In the genomic region with DNA sequence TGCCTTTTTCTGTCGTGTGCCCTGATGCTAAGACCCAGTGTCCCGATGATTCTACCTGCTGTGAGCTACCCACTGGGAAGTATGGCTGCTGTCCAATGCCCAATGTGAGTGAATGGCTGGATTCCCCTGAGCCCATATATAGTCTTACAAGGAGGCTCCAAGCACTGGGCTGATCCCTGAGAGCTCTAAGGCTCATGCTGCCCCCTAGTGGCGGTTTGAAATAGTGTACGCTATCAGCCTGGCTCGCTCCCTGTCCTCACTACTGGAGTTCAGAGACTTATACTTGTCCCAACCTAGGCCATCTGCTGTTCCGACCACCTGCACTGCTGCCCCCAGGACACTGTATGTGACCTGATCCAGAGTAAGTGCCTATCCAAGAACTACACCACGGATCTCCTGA, we compare ENCODE assay signal across 8 mouse cellular contexts. TPM values are rescaled to one million over a fixed set of nuclear protein-coding genes. Genes with fewer than 3 reads are reported as not detected.
DNase-seq lines count a peak whose midpoint lies in the region; ATAC-seq and TF ChIP-seq lines count a peak whose summit lies in the region.

No protein-coding gene starts in this region.

- WGBS in heart, adult 2 months: 14% methylated on average over 7 of the region's 7 CpGs
- 10% methylated on average over 7 of the region's 7 CpGs for WGBS in liver, embryonic 13.5 days (ENCODE audit: insufficient replicate concordance)
- 10% methylated on average over 7 of the region's 7 CpGs for WGBS in neural tube, embryonic 12.5 days
- WGBS in stomach, embryonic 15.5 days: 14% methylated on average over 7 of the region's 7 CpGs

- H3K4me3 ChIP-seq in heart, adult 2 months: no peak overlapping the region
- H3K4me3 ChIP-seq in liver, embryonic 13.5 days (replicated peaks): no peak overlapping the region
- H3K4me3 ChIP-seq in neural tube, embryonic 12.5 days: no peak overlapping the region
- no peak overlapping the region for H3K4me3 ChIP-seq in stomach, embryonic 15.5 days (replicated peaks)

- H3K79me2 ChIP-seq in heart, adult 2 months (replicated peaks; ENCODE audit: control insufficient read depth, insufficient read depth, low read length): no peaks in the 10 kb centered on the region

- intact Hi-C loops in heart, adult 2 months (cut with DNase I): no loop called here

- DNase-seq in urinary bladder, adult 18-20 months (ENCODE audit: low spot score in 2 of 2): peak; percentile 60 to 77
- no peak for DNase-seq in urinary bladder, postnatal 10 days (ENCODE audit: low spot score)
- DNase-seq in embryo, embryonic 11 days: peak; percentile 93
- DNase-seq in heart, adult 2 months: peak; percentile 84 to 86
- DNase-seq in kidney, postnatal 14 days: peak; percentile 89
- peak; percentile 69 for DNase-seq in liver, embryonic 13.5 days

- TF ChIP-seq CTCF in heart, adult 2 months (IDR thresholded peaks at IDR 0.05): peak; percentile 97

- no peak overlapping the region for H3K9ac ChIP-seq in heart, adult 2 months (ENCODE audit: low read depth, low read length)
- H3K9ac ChIP-seq in liver, embryonic 13.5 days: no peak overlapping the region
- no peak overlapping the region for H3K9ac ChIP-seq in neural tube, embryonic 12.5 days
- H3K9ac ChIP-seq in stomach, embryonic 15.5 days: no peak overlapping the region

- H3K9me3 ChIP-seq in liver, embryonic 13.5 days (replicated peaks): no peaks in the 10 kb centered on the region
- no peaks in the 10 kb centered on the region for H3K9me3 ChIP-seq in neural tube, embryonic 12.5 days
- H3K9me3 ChIP-seq in stomach, embryonic 15.5 days: no peaks in the 10 kb centered on the region

- TF ChIP-seq EP300 in heart, adult 2 months (IDR thresholded peaks at IDR 0.05; ENCODE audit: insufficient read depth, low read depth, low read length): peak; percentile 91

- TF ChIP-seq POLR2A in heart, adult 2 months (IDR thresholded peaks at IDR 0.05; ENCODE audit: insufficient read depth, low read depth, low read length): no peak

- peaks cover 13% of the 10 kb centered on the region for H3K4me1 ChIP-seq in heart, adult 2 months (ENCODE audit: control insufficient read depth, insufficient read depth, low read length)
- peaks cover 48% of the 10 kb centered on the region for H3K4me1 ChIP-seq in liver, embryonic 13.5 days (replicated peaks)
- peaks cover 52% of the 10 kb centered on the region for H3K4me1 ChIP-seq in neural tube, embryonic 12.5 days
- H3K4me1 ChIP-seq in stomach, embryonic 15.5 days: peaks cover 35% of the 10 kb centered on the region

- H3K36me3 ChIP-seq in heart, adult 2 months (ENCODE audit: control insufficient read depth, insufficient read depth, low read length): no peaks in the 10 kb centered on the region
- H3K36me3 ChIP-seq in liver, embryonic 13.5 days: peaks cover 10% of the 10 kb centered on the region; the same call in 1 of the 2 replicates
- peaks cover 37% of the 10 kb centered on the region for H3K36me3 ChIP-seq in neural tube, embryonic 12.5 days
- H3K36me3 ChIP-seq in stomach, embryonic 15.5 days: peaks cover 17% of the 10 kb centered on the region

- H3K4me2 ChIP-seq in liver, embryonic 13.5 days: no peak overlapping the region
- no peak overlapping the region for H3K4me2 ChIP-seq in neural tube, embryonic 12.5 days (replicated peaks)
- H3K4me2 ChIP-seq in stomach, embryonic 15.5 days: no peak overlapping the region

- no peaks in the 10 kb centered on the region for H3K27me3 ChIP-seq in heart, adult 2 months (ENCODE audit: control insufficient read depth, insufficient read depth, low read length)
- peaks cover 48% of the 10 kb centered on the region for H3K27me3 ChIP-seq in liver, embryonic 13.5 days
- H3K27me3 ChIP-seq in neural tube, embryonic 12.5 days (replicated peaks): peaks cover 4% of the 10 kb centered on the region
- no peaks in the 10 kb centered on the region for H3K27me3 ChIP-seq in stomach, embryonic 15.5 days (replicated peaks)

- peak; percentile 41 for ATAC-seq in liver, embryonic 13.5 days (ENCODE audit: low read depth)
- 0 out of 2 replicates have a peak, but pooled peaks have one; percentile 0 for ATAC-seq in neural tube, embryonic 12.5 days (ENCODE audit: low FRiP score, low read depth)
- peak; percentile 29; the same call in 1 of the 2 replicates for ATAC-seq in stomach, embryonic 15.5 days (ENCODE audit: insufficient read depth, low FRiP score, low read depth)

- H3K27ac ChIP-seq in heart, adult 2 months: peak overlapping the region; percentile 80; the same call in 1 of the 2 replicates
- H3K27ac ChIP-seq in liver, embryonic 13.5 days: no peak overlapping the region
- no peak overlapping the region for H3K27ac ChIP-seq in neural tube, embryonic 12.5 days
- H3K27ac ChIP-seq in stomach, embryonic 15.5 days: no peak overlapping the region

RNA-seq across cellular contexts. Expression of gene Grn, which starts 4.3 kb away (rescaled TPM):
- total RNA-seq in heart, adult 2 months (2021): 10 to 100 TPM; 83.4 to 86.9 TPM
- 118 and 119 TPM in 2 replicates for polyA plus RNA-seq in heart, adult 2 months (2012; rRNA removed)
- 59.5 and 63.3 TPM in 2 replicates for polyA plus RNA-seq in liver, embryonic 13.5 days (2015; fragmentation: Nextera tagmentation; extraction: Ambion mirVana)
- 75.2 and 86.1 TPM in 2 replicates for polyA plus RNA-seq in neural tube, embryonic 12.5 days (2016; fragmentation: Nextera tagmentation; extraction: Ambion mirVana)
- polyA plus RNA-seq in stomach, embryonic 15.5 days (2015; fragmentation: Nextera tagmentation; extraction: Ambion mirVana): 155 and 161 TPM in 2 replicates

RNA-seq across cellular contexts. Expression of gene Fam171a2, which starts 13.1 kb away (rescaled TPM):
- total RNA-seq in heart, adult 2 months (2021): 1 to 10 TPM; 3.8 to 3.9 TPM
- polyA plus RNA-seq in heart, adult 2 months (2012; rRNA removed): 7.7 and 8.3 TPM in 2 replicates
- polyA plus RNA-seq in liver, embryonic 13.5 days (2015; fragmentation: Nextera tagmentation; extraction: Ambion mirVana): 0.25 and 0.41 TPM in 2 replicates
- 23.3 and 23.7 TPM in 2 replicates for polyA plus RNA-seq in neural tube, embryonic 12.5 days (2016; fragmentation: Nextera tagmentation; extraction: Ambion mirVana)
- polyA plus RNA-seq in stomach, embryonic 15.5 days (2015; fragmentation: Nextera tagmentation; extraction: Ambion mirVana): 5.5 and 6.1 TPM in 2 replicates

RNA-seq across cellular contexts. Expression of gene Slc25a39, which starts 26.7 kb away (rescaled TPM):
- 100 to 1,000 TPM; 196 to 213 TPM for total RNA-seq in heart, adult 2 months (2021)
- 307 and 331 TPM in 2 replicates for polyA plus RNA-seq in heart, adult 2 months (2012; rRNA removed)
- polyA plus RNA-seq in liver, embryonic 13.5 days (2015; fragmentation: Nextera tagmentation; extraction: Ambion mirVana): 388 and 390 TPM in 2 replicates
- polyA plus RNA-seq in neural tube, embryonic 12.5 days (2016; fragmentation: Nextera tagmentation; extraction: Ambion mirVana): 148 and 162 TPM in 2 replicates
- polyA plus RNA-seq in stomach, embryonic 15.5 days (2015; fragmentation: Nextera tagmentation; extraction: Ambion mirVana): 256 and 259 TPM in 2 replicates

RNA-seq across cellular contexts. Expression of gene Itga2b, which starts 35.5 kb away (rescaled TPM):
- 10 to 100 TPM in 1 of 2 experiments, 1 to 10 TPM in 1; 3.1 to 14.5 TPM for total RNA-seq in heart, adult 2 months (2021)
- 3.5 and 6.9 TPM in 2 replicates for polyA plus RNA-seq in heart, adult 2 months (2012; rRNA removed)
- polyA plus RNA-seq in liver, embryonic 13.5 days (2015; fragmentation: Nextera tagmentation; extraction: Ambion mirVana): 41.8 and 45.1 TPM in 2 replicates
- polyA plus RNA-seq in neural tube, embryonic 12.5 days (2016; fragmentation: Nextera tagmentation; extraction: Ambion mirVana): 7.0 and 7.6 TPM in 2 replicates
- polyA plus RNA-seq in stomach, embryonic 15.5 days (2015; fragmentation: Nextera tagmentation; extraction: Ambion mirVana): 7.3 and 7.8 TPM in 2 replicates

RNA-seq across cellular contexts. Expression of gene Rundc3a, which starts 41.2 kb away (rescaled TPM):
- total RNA-seq in heart, adult 2 months (2021): under 1 TPM in 1 of 2 experiments, not detected in 1; 0.66 TPM
- 0.23 and 0.32 TPM in 2 replicates for polyA plus RNA-seq in heart, adult 2 months (2012; rRNA removed)
- 1.5 and 1.7 TPM in 2 replicates for polyA plus RNA-seq in liver, embryonic 13.5 days (2015; fragmentation: Nextera tagmentation; extraction: Ambion mirVana)
- polyA plus RNA-seq in neural tube, embryonic 12.5 days (2016; fragmentation: Nextera tagmentation; extraction: Ambion mirVana): 152 and 171 TPM in 2 replicates
- 8.8 and 9.2 TPM in 2 replicates for polyA plus RNA-seq in stomach, embryonic 15.5 days (2015; fragmentation: Nextera tagmentation; extraction: Ambion mirVana)
